Mouse (Mus musculus) CD4-positive, CD25-positive, alpha-beta regulatory T cell, adult 4 months (primary cell): ENCODE results near the gene Cul7. TPM values are rescaled to one million over a fixed set of nuclear protein-coding genes. Genes with fewer than 3 reads are reported as not detected.
A peak's percentile ranks its signal among the peaks of the same experiment; 100 is the strongest.

ENCODE experiments used
- ATAC-seq: one replicate; pipeline ENCODE4 v1.8.0; 2017
- polyA plus RNA-seq, 2 experiments: library from polyadenylated mRNA; unstranded; fragments of 100-300 nt; shearing (Covaris generic); gene quantifications; one replicate each; pipeline ENCODE4 v1.2.1; 2017

The Cul7 gene
- polyA plus RNA-seq, 2 experiments from 2014 or later, result 3.3 to 5.9 TPM

DNA sequence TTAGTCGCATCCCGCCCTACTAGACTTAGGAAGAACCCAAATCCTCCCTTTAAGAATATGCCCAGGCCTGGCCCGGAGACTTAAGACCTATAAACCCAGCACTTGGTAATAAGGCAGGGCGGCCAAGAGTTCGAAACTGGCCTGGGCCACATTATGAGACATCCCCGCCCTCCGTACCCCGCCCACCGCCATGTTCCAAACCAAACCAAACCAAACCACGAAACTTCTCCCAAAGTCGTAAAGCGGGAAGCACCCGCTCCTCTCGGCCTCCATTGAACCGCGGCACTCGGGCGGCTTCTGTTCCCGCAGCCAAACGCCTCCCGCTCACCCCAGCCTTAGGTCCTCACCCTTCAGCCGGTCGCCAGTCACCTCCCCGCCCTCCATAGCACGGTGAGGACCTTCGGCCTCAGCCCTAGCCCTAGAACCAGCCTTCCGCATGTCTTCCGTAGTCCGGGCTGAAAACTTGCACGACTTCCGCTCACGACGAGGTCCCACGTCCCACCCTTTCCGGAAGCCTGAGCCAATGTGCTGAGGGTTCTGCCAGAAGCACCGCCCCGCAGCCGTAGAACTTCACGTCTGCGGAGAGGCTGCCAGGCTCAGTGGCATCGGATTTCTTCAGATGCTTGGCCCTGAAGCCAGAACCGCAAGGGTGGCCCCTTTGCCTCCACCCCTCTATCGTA lies 23.9 kb downstream of the Cul7 start, which contains the start of gene Rrp36:
TSS of gene Rrp36 (minus strand) at position 503 of the 680 bp plus-strand sequence.
- ATAC-seq, result peak; percentile 100

DNA sequence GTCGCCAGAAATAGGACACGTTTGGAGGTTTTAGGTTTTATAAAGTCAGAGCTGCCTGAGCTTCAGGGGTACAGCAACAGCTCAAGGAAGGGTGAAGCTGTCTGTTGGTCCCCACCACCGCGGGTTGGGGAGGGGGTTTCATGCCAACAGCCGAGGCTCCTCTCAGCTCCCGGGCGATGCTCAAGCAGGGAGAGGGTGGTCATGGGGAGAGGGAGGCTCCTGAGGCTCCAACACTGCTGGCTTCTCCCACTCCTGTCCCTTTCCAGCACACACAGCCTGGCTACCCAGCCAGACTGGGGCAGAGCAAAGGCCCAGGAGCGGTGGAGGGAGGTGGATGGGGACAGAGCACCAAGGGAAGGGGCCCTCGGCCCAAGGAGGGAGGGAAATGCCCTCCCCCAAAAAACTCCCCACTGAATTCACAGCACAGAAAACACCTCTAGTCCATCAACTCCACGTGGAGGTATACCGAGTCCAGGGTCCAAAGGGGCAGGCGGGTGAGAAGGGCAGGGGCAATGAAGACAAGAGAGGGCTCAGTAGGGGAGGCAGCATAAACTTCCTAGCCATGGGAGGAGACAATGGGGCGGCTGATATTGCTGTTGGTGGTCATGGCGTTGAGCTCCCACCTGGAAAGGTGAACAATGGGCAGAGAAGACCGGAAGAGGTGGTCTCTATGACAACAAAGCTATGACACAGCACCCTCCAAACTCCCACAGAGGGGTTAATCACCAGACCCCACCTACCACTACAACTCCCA lies 24.6 kb downstream of the Cul7 start:
- peak; percentile 36 for ATAC-seq

DNA sequence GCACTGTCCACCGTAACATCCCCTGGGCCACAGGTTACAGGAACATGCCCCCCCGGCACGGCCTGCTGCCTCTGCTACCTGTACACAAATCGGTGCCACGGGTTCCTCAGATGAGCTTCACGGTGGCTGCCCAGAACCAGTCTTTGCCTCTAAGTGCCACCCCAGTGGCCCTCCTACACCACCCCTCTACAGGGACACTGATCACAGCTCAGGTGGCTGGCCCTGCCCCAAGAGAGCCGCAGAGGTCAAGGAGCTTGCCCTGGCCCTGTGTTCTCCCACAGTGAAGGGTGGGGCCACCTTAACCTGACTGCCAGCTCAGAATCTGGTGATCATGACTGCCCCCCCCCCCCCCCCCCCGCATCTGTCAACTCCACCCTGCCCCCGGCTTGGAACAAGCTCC lies 28.3 kb downstream of the Cul7 start, which contains the start of gene Mea1:
TSS of gene Mea1 (plus strand) at position 378 of the 400 bp plus-strand sequence.
- no peak for ATAC-seq

DNA sequence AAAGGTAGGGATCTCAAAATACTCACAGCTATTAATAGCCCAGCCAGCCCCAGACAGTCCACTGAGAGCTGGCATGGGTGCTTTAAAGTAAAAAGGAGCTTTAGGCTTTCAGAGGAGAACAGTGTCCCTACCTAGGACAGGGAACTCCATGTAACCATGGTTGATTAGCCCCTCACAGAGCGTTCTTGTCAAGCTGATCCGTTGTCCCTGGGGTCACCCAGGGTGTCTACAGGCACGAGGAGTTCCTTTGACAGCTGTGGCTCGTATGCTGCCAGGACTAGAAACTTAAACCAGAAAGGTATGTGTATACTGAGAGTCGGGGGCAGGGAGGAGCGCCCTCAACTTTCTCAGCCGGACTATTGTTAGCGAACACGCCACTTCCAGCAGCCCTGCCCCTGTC lies 28.8 kb downstream of the Cul7 start:
- no peak for ATAC-seq

DNA sequence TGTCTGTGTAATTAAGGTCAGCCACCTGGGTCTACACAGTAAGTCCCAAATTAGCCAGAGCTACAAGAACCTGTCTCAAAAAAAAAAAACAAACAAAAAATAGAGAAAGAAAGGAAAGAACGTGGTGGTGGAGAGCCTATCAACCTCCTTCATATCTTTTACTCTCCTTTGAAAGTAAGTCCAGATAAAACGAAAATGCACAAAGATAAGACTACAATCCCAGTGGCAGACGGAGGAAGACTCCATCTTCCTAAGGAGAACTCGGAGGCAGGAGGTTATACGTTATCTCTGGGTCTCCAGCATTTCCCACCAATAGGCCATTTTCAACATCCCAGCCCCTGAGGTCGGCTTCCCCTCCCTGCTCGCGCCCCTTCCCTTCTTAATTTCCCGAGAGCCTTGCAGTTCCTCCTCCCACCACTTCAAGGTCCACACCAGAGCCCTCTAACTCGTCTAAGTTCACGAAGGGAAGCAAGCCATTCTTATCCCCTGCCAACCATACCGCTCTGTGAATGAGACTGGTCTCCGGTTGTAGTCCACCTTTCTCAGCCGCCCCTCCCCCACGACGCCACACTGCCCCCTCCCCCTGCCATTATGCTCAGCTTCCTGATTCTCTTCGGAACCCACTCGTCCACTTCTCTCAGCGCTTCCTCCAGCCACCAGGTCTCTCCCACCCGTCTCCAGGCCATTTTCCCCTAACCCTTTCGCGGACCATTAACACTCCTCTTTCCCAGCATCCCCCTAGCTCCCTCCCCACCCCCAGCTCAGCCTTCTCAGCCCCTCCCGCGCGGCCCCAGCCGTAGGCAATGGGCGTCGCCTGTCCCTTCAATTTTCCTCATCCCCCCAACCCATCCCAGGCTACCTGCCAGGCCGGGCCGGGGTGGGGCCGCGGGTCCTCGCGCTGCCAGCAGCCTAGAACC lies 30.0 kb downstream of the Cul7 start:
- no peak for ATAC-seq

DNA sequence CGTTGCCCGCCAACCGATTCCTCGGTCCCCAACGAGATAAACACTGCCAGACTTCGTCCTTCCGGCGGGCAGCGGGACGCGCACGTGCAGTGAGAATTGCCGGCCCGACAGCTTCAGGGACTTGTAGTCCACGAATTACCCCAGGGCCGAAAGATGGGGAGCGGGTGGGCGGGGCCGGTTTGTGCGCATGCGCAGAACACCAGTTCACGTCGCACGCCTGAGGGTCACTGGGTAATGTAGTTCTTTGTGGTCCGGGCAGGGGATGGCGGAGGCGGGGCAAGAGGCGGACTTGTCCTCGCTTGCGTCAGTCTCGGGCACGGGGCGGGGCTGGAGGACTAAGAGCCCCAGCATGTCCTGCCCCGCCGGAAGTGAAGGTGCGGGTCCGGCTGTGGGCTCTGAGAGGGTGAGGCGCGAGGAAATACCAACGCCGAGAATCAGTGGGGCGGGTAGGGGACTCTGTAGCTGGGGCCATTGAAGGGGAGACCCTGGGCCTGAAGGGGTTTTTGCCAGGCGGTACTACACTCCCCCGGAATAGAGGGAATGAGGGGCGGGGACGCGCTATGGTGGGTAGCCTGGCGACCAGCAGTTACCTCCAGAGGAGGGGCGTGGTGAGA lies 30.7 kb downstream of the Cul7 start, which contains the start of gene Klhdc3:
TSS of gene Klhdc3 (minus strand) at position 155 of the 614 bp plus-strand sequence.
- ATAC-seq, result peak; percentile 99

DNA sequence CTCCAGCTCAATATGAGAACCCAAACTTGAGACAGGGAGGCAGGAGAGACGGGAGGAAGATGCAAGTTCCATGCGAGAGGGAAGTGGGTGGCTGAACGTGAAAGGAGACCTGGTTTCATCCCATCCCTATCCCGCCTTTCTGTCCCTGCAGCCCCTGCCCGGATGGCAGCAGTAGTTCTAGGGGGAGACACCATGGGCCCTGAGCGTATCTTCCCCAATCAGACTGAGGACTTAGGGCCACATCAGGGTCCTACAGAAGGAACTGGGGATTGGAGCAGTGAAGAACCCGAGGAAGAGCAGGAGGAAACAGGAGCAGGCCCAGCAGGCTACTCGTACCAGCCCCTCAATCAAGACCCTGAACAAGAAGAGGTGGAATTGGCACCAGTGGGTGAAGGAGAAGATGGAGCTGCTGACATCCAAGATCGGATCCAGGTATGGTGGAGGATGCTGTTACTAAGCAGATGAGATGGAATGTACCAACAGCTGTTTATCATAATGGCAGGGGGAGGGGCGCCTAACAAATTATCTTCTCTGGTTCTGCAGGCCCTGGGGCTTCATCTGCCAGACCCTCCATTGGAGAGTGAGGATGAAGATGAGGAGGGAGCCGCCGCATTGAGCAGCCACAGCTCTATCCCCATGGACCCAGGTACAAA lies 31.5 kb downstream of the Cul7 start:
- no peak for ATAC-seq

DNA sequence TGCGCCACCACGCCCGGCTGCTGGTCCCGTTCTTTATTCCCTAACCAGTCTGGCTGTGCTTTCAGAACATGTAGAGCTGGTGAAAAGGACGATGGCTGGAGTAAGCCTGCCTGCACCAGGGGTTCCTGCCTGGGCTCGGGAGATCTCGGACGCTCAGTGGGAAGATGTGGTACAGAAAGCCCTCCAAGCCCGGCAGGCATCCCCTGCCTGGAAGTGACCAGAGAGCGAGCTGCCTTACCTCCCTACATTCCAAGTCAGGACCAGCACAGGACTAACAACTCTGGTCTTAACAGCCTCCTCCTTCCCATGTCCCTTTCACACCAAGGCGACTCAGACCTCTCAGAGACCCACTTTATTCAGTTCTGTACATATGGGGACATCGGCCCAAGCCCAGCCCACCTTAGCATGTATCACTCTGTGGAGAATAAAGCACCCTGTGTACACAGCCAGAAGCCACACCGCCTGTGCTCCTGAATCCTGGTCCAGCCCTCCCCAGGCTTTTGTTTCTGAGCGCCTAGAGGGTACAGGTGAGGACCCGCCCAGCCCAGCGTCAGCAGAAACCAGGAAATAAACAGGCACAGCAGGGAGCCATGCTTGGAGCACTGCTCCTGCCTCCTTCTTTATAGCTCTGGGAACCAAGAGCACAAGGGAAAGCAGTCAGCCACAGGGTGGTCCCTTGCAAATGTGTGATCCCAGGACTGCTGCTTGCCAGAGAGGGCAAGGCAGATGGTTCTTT lies 32.7 kb downstream of the Cul7 start:
- ATAC-seq, result no peak

DNA sequence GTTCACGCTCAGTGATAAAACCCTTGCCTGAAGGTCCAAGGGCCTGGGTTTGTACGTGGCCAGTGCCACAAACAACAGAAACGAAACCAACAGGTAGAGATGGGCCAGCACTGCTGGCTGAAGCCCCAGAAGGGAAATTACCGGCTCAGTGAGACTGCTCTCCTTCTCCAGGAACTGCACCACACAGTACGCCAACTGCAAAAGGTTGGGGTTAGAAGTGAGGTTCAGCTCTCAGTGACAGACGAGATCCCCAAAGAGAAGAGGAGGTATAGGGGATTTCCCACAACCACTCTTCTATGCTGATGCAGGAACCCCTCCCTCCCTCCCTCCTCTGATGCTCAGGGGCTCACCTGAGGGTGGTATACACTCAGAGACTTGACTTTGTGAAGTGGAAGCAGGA lies 35.8 kb downstream of the Cul7 start:
- peak; percentile 89 for ATAC-seq

DNA sequence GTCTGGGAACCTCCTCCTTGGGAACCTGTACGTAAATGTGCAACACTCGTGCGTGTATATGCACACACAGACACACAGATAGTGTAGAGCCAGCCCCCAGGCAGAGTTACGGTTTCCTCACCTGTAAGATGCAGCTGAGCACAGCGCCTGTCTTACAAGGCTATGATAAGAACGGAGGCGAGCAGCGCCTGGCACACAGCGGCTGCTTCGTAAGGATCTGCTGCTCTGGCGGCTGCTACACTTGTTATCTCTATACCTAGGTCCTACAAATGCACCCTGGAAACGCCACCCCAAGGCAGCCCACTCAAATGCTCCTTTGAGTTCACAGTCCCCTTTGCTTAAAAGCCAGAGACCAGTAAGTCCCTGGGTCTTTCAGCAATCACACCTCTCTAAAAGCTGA lies 40.5 kb downstream of the Cul7 start:
- no peak for ATAC-seq

DNA sequence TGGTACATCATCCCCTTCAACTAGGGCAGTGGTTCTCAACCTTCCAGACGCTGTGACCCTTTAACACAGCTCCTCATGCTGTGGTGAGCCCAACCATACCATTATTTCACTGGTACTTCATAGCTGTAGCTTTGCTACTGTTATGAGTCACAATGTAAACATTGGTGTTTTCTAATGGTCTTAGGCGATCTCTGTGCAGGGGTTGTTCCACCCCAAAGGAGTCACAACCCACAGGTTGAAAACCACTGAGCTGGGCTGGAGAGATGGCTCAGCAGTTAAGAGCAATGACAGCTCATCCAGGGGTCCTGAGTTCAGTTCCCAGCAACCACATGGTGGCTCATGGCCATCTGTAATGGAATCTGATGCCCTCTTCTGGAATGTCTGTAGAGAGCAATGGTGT lies 41.3 kb downstream of the Cul7 start:
- no peak for ATAC-seq

DNA sequence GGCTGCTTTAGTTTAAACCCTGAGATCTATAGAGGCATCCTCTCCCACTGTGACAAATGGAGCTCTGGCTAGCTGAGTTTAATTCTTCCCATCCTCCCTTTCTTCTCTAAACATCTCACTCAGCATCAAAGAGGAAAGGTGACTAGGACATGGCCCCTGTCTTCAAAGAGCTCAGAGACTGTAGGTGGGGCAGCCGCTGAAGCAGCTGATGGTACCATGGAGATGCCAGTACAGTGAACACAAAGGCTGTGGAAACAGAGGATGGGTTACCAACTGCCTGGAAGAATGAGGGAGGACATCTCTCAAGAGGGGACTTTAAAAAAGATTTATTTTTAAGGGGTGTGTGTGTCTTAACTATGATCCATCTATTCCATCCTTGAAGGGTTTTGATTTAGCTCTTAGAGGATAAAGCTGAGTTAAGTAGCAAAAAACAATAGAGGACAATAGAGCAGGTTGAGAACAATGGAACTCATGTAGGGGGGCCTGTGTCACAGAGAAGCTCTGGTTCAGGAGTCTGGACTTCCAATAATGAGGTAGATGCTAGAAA lies 44.5 kb downstream of the Cul7 start:
- ATAC-seq, result no peak

DNA sequence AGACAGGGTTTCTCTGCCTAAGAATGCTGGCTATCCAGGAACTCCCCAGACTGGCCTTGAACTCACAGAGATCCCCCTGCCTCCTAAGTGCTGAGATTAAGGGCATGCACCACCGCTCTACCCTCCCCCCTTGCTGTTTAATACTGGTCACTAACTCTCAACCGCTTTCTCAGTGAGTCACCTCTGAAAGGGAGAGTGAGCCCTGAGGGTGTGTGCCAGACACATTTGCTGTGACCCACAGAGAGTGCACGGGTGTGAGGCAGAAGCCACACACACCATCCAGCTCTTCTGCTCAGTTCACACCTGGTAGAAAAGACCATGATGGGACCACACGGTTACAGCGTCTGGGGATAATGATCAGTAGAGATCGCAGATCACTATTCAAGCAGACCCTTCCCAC lies 48.4 kb downstream of the Cul7 start:
- ATAC-seq, result no peak

DNA sequence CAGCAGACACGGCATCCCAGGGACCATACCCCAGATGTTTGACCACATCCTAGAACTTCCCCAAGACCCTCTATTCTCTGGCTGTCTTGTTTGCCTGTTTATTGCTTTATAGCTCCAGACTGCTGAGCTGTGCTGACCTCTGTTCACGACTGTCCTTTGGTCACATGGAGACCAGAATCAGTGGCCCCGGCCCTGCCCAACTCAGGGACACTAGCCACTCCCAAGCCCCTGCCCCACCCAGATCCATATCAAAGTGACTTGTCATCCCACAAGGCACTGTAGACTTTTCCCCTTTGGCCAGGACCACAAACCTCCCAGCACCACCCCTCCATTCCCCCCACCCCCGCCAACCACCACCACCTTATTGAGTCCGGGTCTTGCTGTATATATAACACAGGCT lies 49.1 kb downstream of the Cul7 start:
- ATAC-seq, result no peak

DNA sequence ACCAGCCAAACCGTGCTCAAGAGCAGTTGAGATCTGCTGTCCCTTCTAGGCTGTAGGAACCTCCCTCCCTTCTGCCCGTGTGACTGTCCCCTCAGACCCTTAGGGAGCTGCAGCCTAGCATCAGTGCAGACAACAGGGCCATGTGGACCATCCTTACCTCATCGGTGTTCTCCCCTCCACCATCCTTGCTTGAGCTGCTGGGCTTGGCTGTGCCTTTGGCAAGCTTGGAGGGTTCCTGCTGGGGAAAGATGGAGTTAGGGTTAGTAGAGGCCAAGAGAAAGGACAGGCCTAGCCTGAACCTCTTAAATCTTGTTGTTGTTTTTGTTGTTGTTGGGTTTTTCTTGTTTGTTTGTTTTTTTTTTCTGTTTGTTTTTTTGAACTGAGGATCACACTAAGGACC lies 49.8 kb downstream of the Cul7 start:
- ATAC-seq, result no peak

DNA sequence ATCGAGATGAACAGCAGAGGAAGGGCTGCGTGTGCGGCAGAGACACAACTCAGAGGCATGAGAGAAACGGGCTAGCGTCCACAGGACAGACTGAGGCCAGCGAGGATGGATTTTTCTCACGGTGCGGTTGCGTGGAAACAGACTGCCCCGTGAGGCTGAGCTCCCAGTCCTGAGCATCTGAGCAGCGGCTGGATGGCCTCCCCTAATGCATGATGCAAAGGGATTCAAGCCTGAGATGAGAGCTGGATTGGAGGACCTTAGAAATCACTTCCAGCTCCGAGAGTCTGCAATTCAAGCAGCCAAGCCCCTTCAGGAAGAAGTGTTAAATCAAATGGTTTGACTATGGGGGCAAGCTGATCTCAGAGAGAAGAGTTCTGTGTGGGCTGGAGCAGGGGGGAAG lies 51.4 kb downstream of the Cul7 start:
- ATAC-seq, result no peak

DNA sequence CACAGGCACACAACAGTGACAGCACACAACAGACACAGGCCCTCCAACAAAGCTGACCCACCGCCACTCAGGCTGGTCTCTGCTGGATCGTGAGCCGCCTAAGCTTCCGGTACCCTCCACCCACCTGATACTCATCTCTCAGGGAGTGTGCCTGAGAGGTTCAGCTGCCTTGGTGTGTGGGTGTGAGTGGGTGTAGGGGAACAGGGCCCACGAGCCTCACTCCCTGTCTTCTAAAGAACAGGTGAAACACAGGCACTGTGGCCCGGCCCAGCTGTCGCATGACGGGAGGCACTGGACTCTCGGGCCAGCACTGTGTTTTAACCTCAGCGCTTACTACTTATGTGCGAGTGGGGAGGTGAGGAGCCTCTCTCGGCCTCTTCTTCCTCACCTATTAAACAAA lies 52.0 kb downstream of the Cul7 start:
- ATAC-seq, result no peak

DNA sequence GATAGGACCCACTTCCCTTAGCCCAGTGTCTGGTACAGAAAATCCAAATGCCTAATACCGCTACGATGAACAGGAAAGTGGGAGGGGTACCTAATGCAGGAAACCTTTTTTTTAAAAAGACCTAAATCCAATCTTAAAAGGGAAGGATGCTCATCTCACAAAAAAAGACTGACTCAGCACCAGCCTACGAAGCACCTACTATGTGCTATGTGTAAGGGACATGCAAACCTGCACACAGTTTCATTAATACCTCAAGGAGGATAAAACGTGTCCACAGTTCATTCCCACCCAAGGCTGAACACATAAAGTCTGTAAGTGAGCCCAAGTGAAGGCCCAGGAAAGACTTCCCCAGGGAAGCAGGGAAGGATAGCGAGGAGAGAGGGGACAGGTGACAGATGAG lies 52.4 kb downstream of the Cul7 start:
- no peak for ATAC-seq

DNA sequence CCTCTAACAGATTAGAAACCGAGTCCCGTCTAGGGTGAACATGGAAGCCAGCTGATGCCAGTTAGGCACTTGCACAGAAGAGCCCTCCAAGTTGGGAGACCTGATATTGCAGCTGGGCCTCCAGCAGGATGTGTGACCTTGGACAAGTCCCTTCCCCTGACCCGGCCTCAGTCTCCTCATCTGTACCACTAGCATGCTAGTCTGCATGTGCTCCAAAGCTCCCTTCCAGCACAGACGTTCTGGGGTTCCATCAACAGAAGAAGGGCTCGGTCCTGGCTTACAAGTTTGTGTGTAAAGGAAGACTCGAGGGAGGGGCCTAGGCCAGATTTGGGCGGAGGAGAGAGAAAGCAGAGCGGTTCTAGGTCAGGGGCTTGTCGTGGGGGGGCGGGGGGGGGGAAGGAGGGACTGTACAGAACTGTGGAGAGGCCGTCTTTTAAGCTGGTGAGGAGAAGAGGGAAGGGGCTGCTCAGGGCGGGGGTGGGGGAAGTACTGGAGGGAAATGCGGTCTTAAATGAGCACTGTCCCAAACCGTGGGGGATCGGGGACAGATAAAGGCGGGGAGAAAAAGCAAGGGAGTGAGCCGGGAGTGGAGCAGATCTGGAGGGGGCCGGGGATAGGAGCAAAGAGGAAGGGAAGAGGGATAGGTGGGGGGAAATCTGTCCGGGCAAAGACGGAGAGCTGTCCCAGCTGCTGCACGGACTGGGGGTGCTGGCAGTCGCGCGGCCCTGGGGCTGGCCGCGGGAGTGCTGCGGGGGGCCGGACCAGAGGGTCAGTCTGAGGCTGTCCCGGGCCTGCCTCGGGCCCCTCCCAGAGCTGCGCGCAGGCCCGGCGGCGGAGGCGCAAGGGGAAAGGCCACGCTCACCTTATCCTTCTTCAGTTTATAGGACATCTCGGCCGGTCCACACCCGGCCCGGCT lies 54.1 kb downstream of the Cul7 start:
- ATAC-seq, result no peak
